Mouse (Mus musculus) cerebellum, postnatal 10 days (tissue): Measurements from ENCODE around the gene Zfp777.

ENCODE experiments used
- DNase-seq, 2 experiments: peaks; one replicate each; pipeline ENCODE4 v3.0.0; 2021; ENCODE audit warnings: mixed read lengths in 2 of 2

Zfp777 gene

GRCm38 (mm10) chr6:48048426-48049272 is at the start of gene Zfp777:
TSS of gene Zfp777 (minus strand) at chr6:48048911.
- DNase-seq = peak; percentile 88 to 89

GRCm38 (mm10) chr6:48086957-48087715 is 38.4 kb upstream of the Zfp777 start:
- DNase-seq = peak in 1 of 2 experiments; percentile 19

GRCm38 (mm10) chr6:48086471-48086878 is 37.8 kb upstream of the Zfp777 start, which contains the start of gene Zfp746:
TSS of gene Zfp746 (minus strand) at chr6:48086593.
- peak; percentile 98 for DNase-seq

- DNase-seq = peak; percentile 79
Measured at GRCm38 (mm10) chr6:48085521-48086404, 37.1 kb upstream of the Zfp777 start.

GRCm38 (mm10) chr6:48083733-48084191 is 35.1 kb upstream of the Zfp777 start:
- no peak for DNase-seq

- DNase-seq = no peak
Measured at GRCm38 (mm10) chr6:48081952-48082351, 33.2 kb upstream of the Zfp777 start.

- no peak for DNase-seq
Measured at GRCm38 (mm10) chr6:48081021-48081420, 32.3 kb upstream of the Zfp777 start.

GRCm38 (mm10) chr6:48073316-48073715 is 24.6 kb upstream of the Zfp777 start:
- no peak for DNase-seq

- DNase-seq = no peak
Measured at GRCm38 (mm10) chr6:48067492-48067891, 18.8 kb upstream of the Zfp777 start.

- DNase-seq = no peak
Measured at GRCm38 (mm10) chr6:48065587-48066075, 16.9 kb upstream of the Zfp777 start.

GRCm38 (mm10) chr6:48064451-48064850 is 15.7 kb upstream of the Zfp777 start:
- DNase-seq = peak in 1 of 2 experiments; percentile 22

GRCm38 (mm10) chr6:48063940-48064339 is 15.2 kb upstream of the Zfp777 start:
- no peak for DNase-seq

GRCm38 (mm10) chr6:48060895-48061294 is 12.2 kb upstream of the Zfp777 start:
- DNase-seq = peak in 1 of 2 experiments; percentile 49

- peak; percentile 91 to 94 for DNase-seq
Measured at GRCm38 (mm10) chr6:48060421-48060820, 11.7 kb upstream of the Zfp777 start.

GRCm38 (mm10) chr6:48052136-48052535 is 3.4 kb upstream of the Zfp777 start:
- DNase-seq = no peak

GRCm38 (mm10) chr6:48051666-48052065 is 3.0 kb upstream of the Zfp777 start:
- DNase-seq = no peak

- peak in 1 of 2 experiments; percentile 30 for DNase-seq
Measured at GRCm38 (mm10) chr6:48049273-48050065, 758 bp upstream of the Zfp777 start.

- peak; percentile 67 to 70 for DNase-seq
Measured at GRCm38 (mm10) chr6:48047450-48048351, 1.0 kb downstream of the Zfp777 start.

- DNase-seq = no peak
Measured at GRCm38 (mm10) chr6:48047114-48047449, 1.6 kb downstream of the Zfp777 start.

- DNase-seq = no peak
Measured at GRCm38 (mm10) chr6:48032661-48033060, 16.1 kb downstream of the Zfp777 start.
